Mouse (Mus musculus) cerebellum, adult 2 months (tissue): ENCODE data around the gene Wdr46. TPM values are rescaled to one million over a fixed set of nuclear protein-coding genes. Genes with fewer than 3 reads are reported as not detected.
"Not testable (repeated sequence)": the region's sequence is repeated elsewhere in the genome, so short reads cannot be mapped to it uniquely, and the experiment has no call there.

Source experiments
- DNase-seq, 2 experiments: peaks; one replicate each; pipeline ENCODE4 v3.0.0; 2021
- H3K27ac ChIP-seq: fragments of 200-500 bp; 2 replicates; pipeline ENCODE4 v1.5.1; 2012; ENCODE audit warnings: low read length, control low read depth, inconsistent platforms; ENCODE audit not compliant: insufficient read depth
- H3K27me3 ChIP-seq: fragments of 200-500 bp; 2 replicates; pipeline ENCODE4 v1.6.1; 2012; ENCODE audit warnings: inconsistent platforms, mild to moderate bottlenecking, low read length, moderate library complexity; ENCODE audit not compliant: control insufficient read depth, insufficient read depth
- H3K4me1 ChIP-seq: fragments of 200-500 bp; 2 replicates; pipeline ENCODE4 v1.6.1; 2011; ENCODE audit warnings: low read length; ENCODE audit not compliant: control insufficient read depth, insufficient read depth
- H3K4me3 ChIP-seq: fragments of 200-500 bp; replicated peaks from 2 replicates; pipeline ENCODE3; 2011; ENCODE audit warnings: mild to moderate bottlenecking, low read depth, low read length, control low read depth; ENCODE audit not compliant: insufficient read depth
- CTCF ChIP-seq: fragments of 200-500 bp; IDR thresholded peaks from 2 replicates; pipeline ENCODE4 v1.5.1; 2011; ENCODE audit warnings: low read depth, mild to moderate bottlenecking, control low read depth, low read length, moderate library complexity, borderline replicate concordance; ENCODE audit not compliant: insufficient read depth
- POLR2A ChIP-seq: fragments of 200-500 bp; IDR thresholded peaks from 2 replicates; pipeline ENCODE4 v1.6.1; 2011; ENCODE audit warnings: low read length, control low read depth, borderline replicate concordance; ENCODE audit not compliant: insufficient read depth
- WGBS: fragments of 180-500 bp; shearing (Covaris S2); methylation state at CpG from one replicate; pipeline ENCODE4 v1.1.7; 2018; 5-methylcytosine and 5-hydroxymethylcytosine counted together
- polyA plus RNA-seq: library from polyadenylated mRNA; depleted of rRNA; stranded (reverse); fragments of >200 nt; gene quantifications from 2 replicates; pipeline ENCODE4 v1.2.3, GENCODE M21; 2012

The Wdr46 gene
- polyA plus RNA-seq, 1 experiment: 13.3 TPM

GRCm38 (mm10) chr17:33977861-33978557 is 37.5 kb downstream of the Wdr46 start:
- WGBS: 1% methylated on average over 57 of the region's 57 CpGs
- TF ChIP-seq CTCF: no peak
- no peak for TF ChIP-seq POLR2A
- Histone ChIP-seq H3K4me1 (peaks cover 13% of the 10 kb centered on the region), H3K27me3 (no peaks in the 10 kb centered on the region), H3K27ac (peak overlapping the region; percentile 4), H3K4me3 (peak overlapping the region; percentile 50)
- peak in 1 of 2 experiments; percentile 17 for DNase-seq

GRCm38 (mm10) chr17:33978631-33979031 is 38.2 kb downstream of the Wdr46 start:
- Histone ChIP-seq H3K27ac (peak overlapping the region; percentile 8; the same call in 1 of the 2 replicates), H3K4me1 (peaks cover 13% of the 10 kb centered on the region), H3K27me3 (no peaks in the 10 kb centered on the region), H3K4me3 (peak overlapping the region; percentile 50)
- 0% methylated on average over 17 of the region's 17 CpGs for WGBS
- TF ChIP-seq POLR2A (peak; percentile 75; the same call in 1 of the 2 replicates), CTCF (no peak)
- peak; percentile 83 to 88 for DNase-seq

DNA sequence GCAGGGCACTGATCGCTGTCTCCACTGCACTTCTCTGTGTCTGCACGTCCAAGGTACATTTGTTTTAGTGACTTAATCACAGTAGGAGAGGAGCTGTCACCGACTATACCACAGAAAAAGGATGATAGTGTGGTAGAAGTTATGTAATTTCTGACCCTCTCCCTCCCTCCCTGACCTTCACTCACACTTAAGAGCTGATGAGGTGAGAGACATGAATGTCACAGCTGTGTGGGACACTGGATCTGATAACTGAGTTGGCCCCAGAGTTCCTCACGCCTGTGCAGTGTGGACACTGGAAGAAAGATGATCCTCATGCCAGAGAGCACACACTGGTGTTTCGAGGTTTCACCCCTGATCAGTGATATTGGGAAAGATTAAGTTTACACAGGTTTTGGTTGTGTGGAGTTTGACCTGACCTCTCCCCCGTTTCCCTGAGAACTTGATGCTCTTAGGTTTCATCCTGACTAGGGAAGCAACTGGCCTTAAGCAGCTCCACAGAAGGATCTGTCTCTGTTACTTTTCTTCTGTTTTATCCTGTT is 39.1 kb downstream of the Wdr46 start:
- WGBS: 80% methylated on average over 6 of the region's 6 CpGs
- TF ChIP-seq CTCF (no peak), POLR2A (no peak)
- DNase-seq: no peak
- Histone ChIP-seq H3K27me3 (no peaks in the 10 kb centered on the region), H3K4me3 (no peak overlapping the region), H3K27ac (no peak overlapping the region), H3K4me1 (peaks cover 13% of the 10 kb centered on the region)

- WGBS: 72% methylated on average over 19 of the region's 19 CpGs
- H3K4me3 ChIP-seq: no peak overlapping the region
- H3K27me3 ChIP-seq: no peaks in the 10 kb centered on the region
- peaks cover 13% of the 10 kb centered on the region for H3K4me1 ChIP-seq
- no peak for TF ChIP-seq POLR2A
- TF ChIP-seq CTCF: no peak
- H3K27ac ChIP-seq: peak overlapping the region; percentile 74
- no peak for DNase-seq
Observed at GRCm38 (mm10) chr17:33980181-33981035, 39.9 kb downstream of the Wdr46 start.

DNA sequence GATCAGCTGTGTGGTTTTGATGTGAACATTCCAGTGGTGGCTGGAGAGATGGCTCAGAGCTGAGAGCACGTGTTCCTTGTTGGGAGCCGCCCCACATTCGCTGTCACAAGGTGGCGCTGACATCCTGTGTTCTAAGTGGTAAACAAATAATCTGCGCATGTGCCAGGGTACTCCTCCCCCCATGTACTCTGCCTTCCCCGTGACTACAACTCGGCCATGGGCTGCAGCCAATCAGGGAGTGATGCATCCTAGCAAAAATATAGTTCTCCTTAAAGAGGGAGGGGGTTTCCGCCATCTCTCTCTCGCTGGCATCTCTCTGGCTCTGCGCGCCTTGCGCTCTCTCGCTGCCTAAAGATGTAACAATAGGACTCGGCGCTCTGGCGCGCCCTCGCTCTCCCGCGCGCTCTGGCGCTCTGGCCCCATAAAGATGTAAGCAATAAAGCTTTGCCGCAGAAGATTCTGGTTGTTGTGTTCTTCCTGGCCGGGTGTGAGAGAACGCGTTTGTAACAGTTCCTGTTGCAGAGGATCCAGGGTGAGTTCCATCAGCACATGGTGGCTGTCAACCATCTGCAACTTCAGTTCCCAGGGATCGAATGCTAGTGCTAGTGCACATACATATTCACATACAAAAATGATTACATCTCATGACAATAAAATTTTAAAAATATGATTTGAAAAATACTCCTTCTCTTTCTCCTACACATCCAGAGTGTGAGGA is 40.9 kb downstream of the Wdr46 start:
- TF ChIP-seq POLR2A: peak; percentile 57; the same call in 1 of the 2 replicates
- peak; percentile 48; the same call in 1 of the 2 replicates for TF ChIP-seq CTCF
- peak overlapping the region; percentile 84 for H3K27ac ChIP-seq
- H3K4me3 ChIP-seq: peak overlapping the region; percentile 81
- WGBS: under 1% methylated on average over 27 of the region's 27 CpGs
- peak; percentile 89 to 91 for DNase-seq
- peaks cover 13% of the 10 kb centered on the region for H3K4me1 ChIP-seq
- H3K27me3 ChIP-seq: not testable (repeated sequence)

- 7% methylated on average over 8 of the region's 8 CpGs for WGBS
- peak; percentile 72 for TF ChIP-seq CTCF
- H3K27ac ChIP-seq, H3K27me3 ChIP-seq, H3K4me3 ChIP-seq: not testable (repeated sequence)
- peaks cover 13% of the 10 kb centered on the region for H3K4me1 ChIP-seq
- DNase-seq: peak; percentile 60 to 80
Observed at GRCm38 (mm10) chr17:33982136-33982535, 41.7 kb downstream of the Wdr46 start.
